Mouse (Mus musculus) layer of hippocampus, adult 2 months (tissue): ENCODE measurements around the gene Olfr155. TPM values are rescaled to one million over a fixed set of nuclear protein-coding genes. Genes with fewer than 3 reads are reported as not detected.

ENCODE experiments used
- DNase-seq, 2 experiments: peaks; one replicate each; pipeline ENCODE4 v3.0.0; 2022; ENCODE audit warnings: low spot score in 2 of 2
- H3K27ac ChIP-seq: fragments of 200-600 bp; 2 replicates; pipeline ENCODE4 v1.8.1; 2022
- H3K4me3 ChIP-seq: fragments of 200-600 bp; 2 replicates; pipeline ENCODE4 v1.8.1; 2022; ENCODE audit warnings: mild to moderate bottlenecking
- CTCF ChIP-seq: fragments of 200-600 bp; conservative IDR thresholded peaks from 2 replicates; pipeline ENCODE4 v1.8.1; 2022; ENCODE audit warnings: antibody characterized with exemption, mild to moderate bottlenecking, moderate library complexity
- total RNA-seq, 2 experiments: library from RNA; stranded (reverse); gene quantifications; 2 replicates each; pipeline ENCODE4 v1.2.3; 2021

The Olfr155 gene
- total RNA-seq, 2 experiments from 2014 or later: not detected

DNA sequence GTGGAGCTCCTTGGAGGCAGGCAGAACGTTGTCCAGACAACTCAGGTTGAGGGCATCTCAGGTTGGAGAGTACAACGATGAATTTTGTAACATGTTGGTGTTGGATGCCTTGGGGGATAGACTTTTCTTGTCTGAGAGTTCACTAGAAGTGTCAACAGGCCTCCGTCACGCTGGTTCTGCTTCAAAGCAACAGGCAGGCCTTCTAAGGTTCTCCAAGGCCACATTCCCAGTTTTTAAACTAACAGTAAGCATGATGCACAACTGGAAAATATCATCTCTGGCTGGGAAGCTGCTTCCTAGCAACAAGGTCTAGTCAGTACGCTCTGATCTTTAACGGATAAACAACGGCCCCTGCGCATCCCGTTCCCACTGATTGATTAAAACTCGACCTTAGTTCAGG is 18.5 kb downstream of the Olfr155 start:
- Histone ChIP-seq H3K4me3 (no peak overlapping the region), H3K27ac (no peak overlapping the region)
- no peak for DNase-seq
- TF ChIP-seq CTCF: no peak

DNA sequence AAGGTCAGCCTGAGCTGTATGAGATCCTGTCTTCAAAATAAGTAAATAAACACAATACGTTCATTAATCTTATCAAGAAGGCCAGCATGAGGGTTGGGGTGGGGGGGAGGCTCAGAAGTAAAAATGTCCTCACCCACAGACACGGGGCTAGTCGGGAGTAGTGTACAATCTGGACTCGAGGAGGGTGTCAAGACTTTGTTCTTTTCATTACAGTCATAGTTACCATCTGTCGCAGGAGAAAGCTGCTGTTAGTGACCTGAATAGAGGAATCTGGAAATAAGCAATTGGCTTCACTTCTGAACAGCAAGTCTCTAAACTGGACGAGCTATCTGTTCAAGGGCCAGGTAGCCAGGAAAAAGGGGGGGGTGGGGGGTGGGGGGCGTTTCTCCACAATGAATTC is 23.1 kb downstream of the Olfr155 start:
- Histone ChIP-seq H3K27ac (no peak overlapping the region), H3K4me3 (no peak overlapping the region)
- no peak for TF ChIP-seq CTCF
- DNase-seq: no peak

DNA sequence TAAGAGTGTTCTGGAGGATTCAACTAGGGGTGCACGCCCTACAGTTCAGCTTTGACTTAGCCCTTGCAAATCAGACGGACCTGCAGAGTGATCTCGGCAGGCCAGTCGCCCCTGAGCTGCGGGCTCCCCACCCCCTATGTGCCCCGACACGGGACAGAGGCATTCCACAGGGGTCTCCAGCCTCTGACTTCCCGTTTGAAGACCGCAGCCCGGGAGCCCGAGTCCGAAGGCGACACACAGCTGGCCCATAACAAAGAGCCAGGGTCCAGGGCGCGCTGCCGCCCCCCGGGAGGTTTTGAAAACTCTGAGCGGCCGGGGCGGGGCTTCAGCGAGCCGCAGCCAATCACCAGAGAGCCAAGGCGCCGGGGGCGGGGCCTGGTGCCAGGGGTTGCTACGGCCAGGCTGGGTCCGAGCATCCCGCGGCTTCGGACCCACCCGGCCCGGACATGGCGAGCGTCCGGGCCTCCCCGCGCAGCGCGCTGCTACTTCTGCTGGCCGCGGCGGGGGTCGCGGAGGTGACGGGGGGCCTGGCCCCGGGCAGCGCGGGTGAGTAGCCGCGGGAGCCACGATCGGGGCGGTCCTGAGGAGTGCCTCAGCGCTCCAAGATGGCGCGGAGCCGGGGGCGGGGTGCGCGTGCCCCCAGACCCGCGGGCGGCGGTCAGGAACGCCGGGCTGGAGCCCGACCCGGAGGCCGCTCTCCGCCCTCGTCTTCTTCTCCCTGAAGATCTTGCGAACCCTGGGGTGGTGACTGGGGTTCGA is 24.0 kb downstream of the Olfr155 start, which contains the start of gene Reck:
Gene Reck, plus strand, starts transcription at position 371 of the 759 bp plus-strand sequence.
- H3K27ac ChIP-seq: peak within 1 kb of the TSS; percentile 91
- peak; percentile 74 to 80 for DNase-seq
- peak within 1 kb of the TSS; percentile 90 for H3K4me3 ChIP-seq
- TF ChIP-seq CTCF: no peak

DNA sequence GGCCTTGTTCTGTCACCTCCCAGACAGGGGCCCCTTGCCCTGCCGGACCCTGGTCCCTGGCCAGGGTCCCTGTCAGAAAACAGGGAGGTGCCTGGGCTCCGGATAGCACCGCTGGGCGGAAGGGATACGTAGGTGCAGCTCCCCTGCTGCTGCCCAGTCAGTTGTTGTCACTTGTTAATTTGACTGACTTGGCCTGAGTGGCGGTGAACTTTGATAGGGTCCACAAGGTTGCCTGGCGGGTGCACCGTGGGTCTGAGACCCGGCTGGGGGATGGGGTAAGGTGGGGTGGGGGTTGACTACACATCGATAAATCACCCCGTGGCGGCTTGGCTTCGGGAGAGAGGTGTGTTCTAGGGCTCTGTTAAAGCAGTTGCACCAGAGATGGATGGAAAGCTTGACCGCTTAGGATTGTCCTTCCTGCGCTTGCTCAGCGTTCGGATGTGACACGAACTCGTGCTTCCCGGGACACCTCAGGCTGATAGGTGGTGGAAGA is 24.6 kb downstream of the Olfr155 start:
- Histone ChIP-seq H3K4me3 (peak overlapping the region; percentile 90), H3K27ac (peak overlapping the region; percentile 91)
- DNase-seq: no peak
- TF ChIP-seq CTCF: 0 out of 2 replicates have a peak, but pooled peaks have one; percentile 24

DNA sequence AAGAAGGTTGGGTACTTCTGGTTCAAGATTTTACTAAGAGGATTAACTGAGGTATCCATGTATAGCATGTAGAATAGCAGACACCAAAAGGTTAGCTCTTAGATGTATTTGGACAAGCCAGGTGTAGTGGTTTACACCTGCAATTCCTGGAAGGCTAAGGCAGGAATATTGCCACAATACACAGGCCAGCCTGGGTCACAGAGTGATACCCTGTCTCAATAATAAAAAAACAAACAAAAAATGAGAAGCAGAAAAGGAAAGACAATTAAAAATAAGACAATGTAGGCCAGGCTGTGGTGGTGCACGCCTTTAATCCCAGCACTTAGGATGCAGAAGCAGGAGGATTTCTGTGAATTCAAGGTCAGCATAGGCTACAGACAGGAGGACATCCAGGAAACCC is 25.9 kb downstream of the Olfr155 start:
- DNase-seq: no peak
- H3K27ac ChIP-seq: no peak overlapping the region
- TF ChIP-seq CTCF: no peak
- H3K4me3 ChIP-seq: no peak overlapping the region

DNA sequence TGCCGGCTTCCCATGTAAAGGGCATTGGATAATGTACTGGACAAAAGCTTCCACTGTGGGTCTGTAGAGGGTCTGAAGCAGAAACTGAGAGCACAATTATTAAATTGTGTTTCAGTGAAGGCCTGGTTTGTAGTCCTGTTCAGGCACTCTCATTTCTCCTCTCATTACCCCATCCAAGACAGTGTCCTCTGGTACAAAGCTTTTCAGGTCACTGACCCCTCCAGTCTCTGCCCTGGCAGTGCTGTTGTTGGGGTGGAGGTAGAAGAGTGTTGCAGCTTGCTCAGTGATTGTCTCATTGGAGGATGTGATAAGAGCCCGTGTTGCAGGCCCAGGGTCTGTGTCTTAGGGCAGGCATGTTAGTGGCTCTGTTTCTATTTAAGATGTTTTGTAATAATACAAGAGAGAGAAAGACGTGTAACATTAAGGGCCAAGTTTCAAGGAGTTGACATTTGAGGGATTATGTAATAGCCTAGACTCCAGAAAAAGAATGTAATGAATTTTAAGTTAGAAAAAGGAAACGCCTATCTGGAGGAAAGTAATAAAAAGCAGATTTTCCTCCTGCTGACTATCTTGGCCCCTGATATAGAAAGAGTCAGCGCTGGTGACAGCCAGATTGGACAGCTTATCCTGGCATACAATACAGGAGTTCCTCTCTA is 26.9 kb downstream of the Olfr155 start:
- H3K4me3 ChIP-seq: no peak overlapping the region
- no peak for TF ChIP-seq CTCF
- DNase-seq: no peak
- H3K27ac ChIP-seq: peak overlapping the region; percentile 70

DNA sequence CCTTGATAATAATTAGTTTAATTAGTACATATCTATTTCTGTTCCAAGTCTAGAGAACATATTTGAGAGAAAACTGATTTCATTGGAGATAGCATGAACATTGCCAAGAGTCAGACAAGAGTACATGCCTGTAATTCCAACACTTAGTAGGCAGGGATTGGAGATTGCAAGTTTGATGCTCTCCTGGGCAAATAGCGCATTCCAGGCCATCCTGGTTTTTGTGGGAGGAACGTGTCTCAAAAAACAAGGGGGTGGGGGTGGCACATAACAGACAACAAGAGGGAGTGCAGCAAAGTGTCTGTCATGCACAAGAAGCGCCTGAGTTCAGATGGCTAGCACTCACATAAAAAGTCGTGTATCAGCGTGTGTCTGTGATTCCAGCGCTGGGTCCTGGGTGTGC is 28.2 kb downstream of the Olfr155 start:
- Histone ChIP-seq H3K4me3 (no peak overlapping the region), H3K27ac (no peak overlapping the region)
- no peak for DNase-seq
- TF ChIP-seq CTCF: no peak

DNA sequence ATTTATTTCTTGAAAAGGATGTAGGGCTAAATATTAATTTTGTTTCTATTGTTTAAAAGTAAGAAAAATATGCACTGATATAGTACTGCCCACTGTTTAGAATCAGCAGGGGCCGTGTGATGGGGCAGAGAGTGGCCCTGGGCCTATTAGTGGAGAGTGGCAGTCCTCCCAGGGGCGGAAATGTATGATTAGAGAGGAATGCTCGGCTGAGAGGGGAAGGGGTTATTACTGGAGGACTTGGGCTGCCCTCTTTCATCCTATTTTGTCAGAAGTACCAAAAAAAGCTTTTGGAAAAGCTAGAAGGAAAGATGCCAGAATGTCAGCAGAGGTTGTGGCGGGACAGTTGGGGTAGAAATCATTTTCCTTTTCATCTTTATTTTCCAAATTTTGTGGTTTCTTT is 32.8 kb downstream of the Olfr155 start:
- no peak for TF ChIP-seq CTCF
- DNase-seq: no peak
- Histone ChIP-seq H3K27ac (peak overlapping the region; percentile 56), H3K4me3 (no peak overlapping the region)

DNA sequence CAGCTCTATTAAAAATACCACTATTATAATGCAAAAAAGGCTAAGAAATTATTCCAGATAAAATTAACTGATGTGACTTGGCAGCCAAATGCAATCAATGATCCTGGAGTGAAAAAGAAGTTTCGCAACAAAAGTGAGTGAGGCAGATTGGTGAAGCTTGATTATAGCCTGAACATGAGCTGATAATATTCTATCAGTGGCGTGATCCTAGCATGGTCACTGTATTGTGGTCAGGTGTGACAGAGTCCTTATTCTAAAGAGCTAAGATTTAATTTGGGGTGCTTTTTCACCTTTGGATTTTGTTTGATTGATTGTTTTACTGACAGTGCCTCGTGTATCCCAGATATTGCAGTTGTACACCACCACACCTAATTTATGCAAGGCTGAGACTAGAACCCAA is 39.9 kb downstream of the Olfr155 start:
- H3K4me3 ChIP-seq: no peak overlapping the region
- no peak for TF ChIP-seq CTCF
- DNase-seq: no peak

DNA sequence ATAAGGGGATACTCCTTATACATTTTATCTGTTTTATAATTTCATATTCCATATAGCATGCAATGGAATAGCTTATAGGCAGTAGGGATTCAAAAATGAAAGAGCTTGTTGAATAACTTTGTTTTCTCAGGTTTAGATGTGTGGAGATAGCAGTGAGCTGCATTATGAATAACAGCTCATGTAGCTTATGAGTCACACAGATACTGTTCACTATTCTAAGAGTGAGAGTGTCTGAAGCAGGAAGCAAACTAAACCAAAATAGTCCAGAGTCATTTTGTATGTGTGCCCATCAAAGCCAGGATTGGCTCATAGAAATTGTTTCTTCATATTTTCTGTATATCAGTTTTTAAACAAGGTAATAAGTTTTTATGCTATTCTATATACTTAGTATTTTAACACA is 45.8 kb downstream of the Olfr155 start:
- no peak for DNase-seq
- Histone ChIP-seq H3K27ac (no peak overlapping the region), H3K4me3 (no peak overlapping the region)
- TF ChIP-seq CTCF: no peak

More for the DNA sequence above, 39.9 kb downstream of the Olfr155 start:
- H3K27ac ChIP-seq: no peak overlapping the region

DNA sequence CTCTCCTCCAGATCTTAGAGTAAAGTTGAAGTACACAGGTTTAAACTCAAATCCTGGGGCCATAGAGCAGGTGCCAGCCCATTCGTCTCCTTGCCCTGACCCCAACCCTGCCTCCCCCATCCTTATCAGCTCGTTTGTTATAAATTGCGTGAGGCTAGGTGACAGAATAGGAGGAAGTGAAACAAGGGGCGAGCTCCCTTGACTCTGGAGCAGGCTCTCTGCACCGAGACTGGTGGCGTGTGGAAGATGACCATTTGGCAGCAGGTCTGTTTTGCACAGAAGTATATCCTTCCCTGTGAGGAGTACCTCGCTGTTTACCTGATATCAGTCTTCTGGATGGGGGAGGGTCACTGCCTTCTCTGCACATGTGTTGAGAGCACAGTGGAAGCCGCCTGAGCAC is 47.8 kb downstream of the Olfr155 start:
- H3K4me3 ChIP-seq: no peak overlapping the region
- H3K27ac ChIP-seq: no peak overlapping the region
- no peak for DNase-seq
- no peak for TF ChIP-seq CTCF

DNA sequence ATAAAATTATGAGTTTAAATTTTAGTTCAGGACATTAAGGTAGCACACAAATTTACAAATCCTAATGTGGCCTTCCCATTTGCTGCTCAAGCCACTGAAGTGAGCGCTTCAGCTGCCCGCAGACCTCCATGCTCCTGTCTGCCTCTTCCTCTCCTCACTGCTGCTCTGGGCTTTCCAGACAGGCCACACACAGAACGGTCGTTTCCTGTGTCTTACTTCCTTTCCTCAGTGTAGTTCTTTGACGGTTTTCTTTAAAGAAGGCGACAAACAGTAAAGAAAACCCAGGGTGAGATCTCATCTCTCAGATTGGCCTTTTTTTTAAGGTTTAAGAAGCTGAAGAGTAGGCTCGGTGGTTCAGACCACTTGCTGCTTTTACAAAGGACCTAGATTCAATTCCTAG is 52.3 kb downstream of the Olfr155 start:
- Histone ChIP-seq H3K4me3 (no peak overlapping the region), H3K27ac (no peak overlapping the region)
- DNase-seq: no peak
- no peak for TF ChIP-seq CTCF

DNA sequence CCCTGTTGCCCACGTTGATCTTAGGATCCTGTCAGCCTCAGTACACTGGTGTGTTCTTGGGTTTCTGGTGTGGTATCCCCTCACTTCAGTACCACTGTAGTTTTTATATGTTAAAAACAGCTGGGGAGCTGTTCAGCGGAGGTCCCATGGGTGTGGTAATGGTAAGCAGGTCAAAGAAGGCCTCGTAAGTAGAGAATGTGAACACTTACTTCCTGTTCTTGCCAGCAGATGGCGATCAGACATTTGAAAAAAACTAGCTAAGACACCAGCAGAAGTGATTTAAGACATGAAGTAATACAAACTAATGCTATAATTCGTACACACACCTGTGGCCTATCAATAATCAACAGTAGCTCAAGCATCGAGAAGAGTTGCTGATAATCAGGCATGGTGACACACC is 55.1 kb downstream of the Olfr155 start:
- DNase-seq: peak; percentile 27 to 45
- peak; percentile 85 for TF ChIP-seq CTCF
- Histone ChIP-seq H3K27ac (no peak overlapping the region), H3K4me3 (no peak overlapping the region)

Other genes with a start within 250 kb of the Olfr155 start
- 10 to 100 TPM; 57.4 to 59.3 TPM for gene Npr2, start 219.6 kb upstream of the Olfr155 start, total RNA-seq
- gene Spag8, start 198.0 kb upstream of the Olfr155 start, total RNA-seq: 1 to 10 TPM; 2.0 to 2.5 TPM
- 10 to 100 TPM; 31.4 to 32.9 TPM for gene Hint2, start 195.1 kb upstream of the Olfr155 start, total RNA-seq
- 10 to 100 TPM; 74.8 to 75.5 TPM for gene Tmem8b, start 182.6 kb upstream of the Olfr155 start, total RNA-seq
- 1 to 10 TPM; 1.4 to 1.5 TPM for gene Fam221b, start 182.4 kb upstream of the Olfr155 start, total RNA-seq
- not detected for gene Olfr70, start 150.8 kb upstream of the Olfr155 start, total RNA-seq
- not detected for gene Olfr71, start 141.3 kb upstream of the Olfr155 start, total RNA-seq
- 1 to 10 TPM in 1 of 2 experiments, under 1 TPM in 1; 0.39 to 1.2 TPM for gene Hrct1, start 124.4 kb upstream of the Olfr155 start, total RNA-seq
- gene Spaar, start 121.5 kb upstream of the Olfr155 start, total RNA-seq: under 1 TPM; 0.97 to 0.98 TPM
- gene Olfr159, start 80.6 kb upstream of the Olfr155 start, total RNA-seq: not detected
- gene Olfr156, start 27.7 kb upstream of the Olfr155 start, total RNA-seq: not detected
- not detected for gene Olfr157, start 11.4 kb upstream of the Olfr155 start, total RNA-seq
- gene Reck, start 24.0 kb downstream of the Olfr155 start, total RNA-seq: 1 to 10 TPM; 7.7 TPM
- gene Glipr2, start 105.8 kb downstream of the Olfr155 start, total RNA-seq: 1 to 10 TPM; 2.5 to 2.7 TPM
- not detected for gene Ccin, start 131.9 kb downstream of the Olfr155 start, total RNA-seq
- 100 to 1,000 TPM; 285 to 293 TPM for gene Clta, start 152.9 kb downstream of the Olfr155 start, total RNA-seq
- 10 to 100 TPM; 47.4 to 53.1 TPM for gene Gne, start 232.6 kb downstream of the Olfr155 start, total RNA-seq